27 mouse cellular contexts compared by ENCODE assay signal in the genomic region with DNA sequence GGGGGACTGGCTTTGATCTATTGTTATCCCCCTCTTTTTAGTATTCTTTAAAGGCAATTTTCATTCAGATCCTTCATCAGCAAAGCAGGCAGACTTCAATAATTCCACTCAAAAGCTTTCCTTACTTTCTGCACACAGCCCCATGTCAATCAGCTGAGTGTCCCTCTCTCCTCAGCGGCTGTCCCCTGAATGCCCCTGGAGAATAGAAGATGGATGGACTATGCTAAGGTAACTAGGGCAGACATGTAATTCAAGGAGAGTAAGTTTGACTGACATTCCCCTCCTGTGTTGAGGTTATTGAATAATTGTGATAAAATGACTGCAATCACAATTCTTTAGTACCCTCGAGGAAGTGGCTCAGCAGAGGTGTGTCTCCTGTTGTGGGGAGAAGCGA.
A peak's percentile ranks its signal among the peaks of the same experiment; 100 is the strongest.
DNase-seq lines count a peak whose midpoint lies in the region; ATAC-seq lines count a peak whose summit lies in the region.
"Had no signal": no experiment of that assay in that cellular context is flagged by ENCODE, and none has a peak within 500 bp of the region (broad histone marks: within the 10 kb centered on the region; RNA-seq: fewer than 3 reads in every experiment).

No protein-coding gene starts in this region.

- no peaks in the 10 kb centered on the region for H3K36me3 ChIP-seq in forebrain, embryonic 14.5 days (ENCODE audit: control insufficient read depth, insufficient read depth, low read length)
- H3K36me3 ChIP-seq in forebrain, embryonic 15.5 days, result no peaks in the 10 kb centered on the region
- H3K36me3 ChIP-seq in neural tube, embryonic 12.5 days, result no peaks in the 10 kb centered on the region
- H3K36me3 ChIP-seq in neural tube, embryonic 15.5 days, result no peaks in the 10 kb centered on the region
- H3K36me3 ChIP-seq in midbrain, embryonic 15.5 days (replicated peaks), result no peaks in the 10 kb centered on the region
- H3K36me3 ChIP-seq: forebrain, embryonic 10.5 days; limb, embryonic 12.5 days; lung, embryonic 15.5 days; stomach, embryonic 15.5 days had no signal

- no peak overlapping the region for H3K9ac ChIP-seq in forebrain, embryonic 14.5 days (ENCODE audit: low read length)
- H3K9ac ChIP-seq in forebrain, embryonic 15.5 days (replicated peaks), result no peak overlapping the region
- H3K9ac ChIP-seq in neural tube, embryonic 12.5 days, result no peak overlapping the region
- H3K9ac ChIP-seq in neural tube, embryonic 15.5 days (replicated peaks), result no peak overlapping the region
- H3K9ac ChIP-seq in midbrain, embryonic 15.5 days, result no peak overlapping the region
- H3K9ac ChIP-seq: limb, embryonic 12.5 days; lung, embryonic 15.5 days; stomach, embryonic 15.5 days had no signal

- peak; percentile 32; the same call in 1 of the 2 replicates for ATAC-seq in forebrain, embryonic 14.5 days
- ATAC-seq in forebrain, embryonic 15.5 days (replicated peaks), result no peak
- peak; percentile 77 for ATAC-seq in neural tube, embryonic 12.5 days (ENCODE audit: low FRiP score, low read depth)
- ATAC-seq in neural tube, embryonic 15.5 days (ENCODE audit: low FRiP score), result no peak
- peak; percentile 83 for ATAC-seq in midbrain, embryonic 15.5 days (replicated peaks)
- ATAC-seq in erythroid progenitor cell, adult 5-6 weeks (replicated peaks; ENCODE audit: low FRiP score, poor library complexity, severe bottlenecking), result no peak
- ATAC-seq: Patski had no signal

- no peak for DNase-seq in forebrain, embryonic 14.5 days (ENCODE audit: low spot score)
- DNase-seq in urinary bladder, postnatal 14 days (ENCODE audit: low spot score), result no peak
- DNase-seq in natural killer cell, adult 2 months (ENCODE audit: low spot score in 2 of 2), result no peak
- DNase-seq: adrenal gland, postnatal 10 days; cerebellum, adult 11 months; cerebellum, adult 9-10 months; cerebellum, postnatal 36 days; gastrocnemius, adult 2 months; gastrocnemius, postnatal 36 days; heart, adult 18-20 months; heart, postnatal 36 days; kidney, adult 11 months; kidney, postnatal 14 days; right cerebral cortex, postnatal 25 days; thymus, postnatal 14 days had no signal

- H3K4me2 ChIP-seq in forebrain, embryonic 14.5 days (ENCODE audit: low read length), result no peak overlapping the region
- no peak overlapping the region for H3K4me2 ChIP-seq in forebrain, embryonic 15.5 days (replicated peaks)
- H3K4me2 ChIP-seq in neural tube, embryonic 12.5 days (replicated peaks), result no peak overlapping the region
- H3K4me2 ChIP-seq in neural tube, embryonic 15.5 days, result no peak overlapping the region
- H3K4me2 ChIP-seq in midbrain, embryonic 15.5 days, result no peak overlapping the region
- H3K4me2 ChIP-seq: heart, embryonic 11.5 days; limb, embryonic 12.5 days; liver, embryonic 11.5 days; lung, embryonic 15.5 days; stomach, embryonic 15.5 days had no signal

- no peak overlapping the region for H3K27ac ChIP-seq in forebrain, embryonic 14.5 days (ENCODE audit: low read depth, low read length)
- no peak overlapping the region for H3K27ac ChIP-seq in forebrain, embryonic 15.5 days (replicated peaks)
- H3K27ac ChIP-seq in neural tube, embryonic 12.5 days, result no peak overlapping the region
- H3K27ac ChIP-seq in neural tube, embryonic 15.5 days (replicated peaks), result no peak overlapping the region
- peak overlapping the region; percentile 51; the same call in 1 of the 2 replicates for H3K27ac ChIP-seq in midbrain, embryonic 15.5 days
- H3K27ac ChIP-seq: gastrocnemius, adult 2 months; limb, embryonic 12.5 days; lung, embryonic 15.5 days; stomach, embryonic 15.5 days had no signal

- 33% methylated on average over 3 of the region's 3 CpGs for WGBS in forebrain, embryonic 14.5 days
- WGBS in forebrain, embryonic 15.5 days, result 28% methylated on average over 3 of the region's 3 CpGs
- WGBS in neural tube, embryonic 12.5 days, result 34% methylated on average over 3 of the region's 3 CpGs
- WGBS in neural tube, embryonic 15.5 days, result 31% methylated on average over 3 of the region's 3 CpGs
- WGBS in midbrain, embryonic 15.5 days, result 27% methylated on average over 3 of the region's 3 CpGs

- no peaks in the 10 kb centered on the region for H3K27me3 ChIP-seq in forebrain, embryonic 14.5 days (replicated peaks; ENCODE audit: control insufficient read depth, insufficient read depth, low read length)
- no peaks in the 10 kb centered on the region for H3K27me3 ChIP-seq in forebrain, embryonic 15.5 days
- no peaks in the 10 kb centered on the region for H3K27me3 ChIP-seq in neural tube, embryonic 12.5 days (replicated peaks)
- no peaks in the 10 kb centered on the region for H3K27me3 ChIP-seq in neural tube, embryonic 15.5 days (replicated peaks)
- H3K27me3 ChIP-seq in midbrain, embryonic 15.5 days (replicated peaks), result no peaks in the 10 kb centered on the region
- H3K27me3 ChIP-seq: limb, embryonic 12.5 days; lung, embryonic 15.5 days; stomach, embryonic 15.5 days had no signal

- peaks cover 5% of the 10 kb centered on the region; the same call in 1 of the 2 replicates for H3K4me1 ChIP-seq in forebrain, embryonic 14.5 days (ENCODE audit: control insufficient read depth, insufficient read depth, low read length)
- H3K4me1 ChIP-seq in forebrain, embryonic 15.5 days, result peaks cover 8% of the 10 kb centered on the region
- H3K4me1 ChIP-seq in neural tube, embryonic 12.5 days, result peaks cover 5% of the 10 kb centered on the region
- 0 out of 2 replicates have a peak, but pooled peaks cover 3% of the 10 kb centered on the region for H3K4me1 ChIP-seq in neural tube, embryonic 15.5 days
- peaks cover 11% of the 10 kb centered on the region for H3K4me1 ChIP-seq in midbrain, embryonic 15.5 days
- H3K4me1 ChIP-seq: limb, embryonic 12.5 days; lung, embryonic 15.5 days; stomach, embryonic 15.5 days had no signal

- H3K9me3 ChIP-seq in forebrain, embryonic 14.5 days (replicated peaks; ENCODE audit: control insufficient read depth, low read length), result no peaks in the 10 kb centered on the region
- H3K9me3 ChIP-seq in forebrain, embryonic 15.5 days, result no peaks in the 10 kb centered on the region
- H3K9me3 ChIP-seq in neural tube, embryonic 12.5 days, result no peaks in the 10 kb centered on the region
- no peaks in the 10 kb centered on the region for H3K9me3 ChIP-seq in neural tube, embryonic 15.5 days (replicated peaks)
- H3K9me3 ChIP-seq in midbrain, embryonic 15.5 days, result no peaks in the 10 kb centered on the region
- H3K9me3 ChIP-seq: forebrain, embryonic 10.5 days; limb, embryonic 12.5 days; lung, embryonic 15.5 days; stomach, embryonic 15.5 days had no signal

- no peak overlapping the region for H3K4me3 ChIP-seq in forebrain, embryonic 14.5 days (ENCODE audit: low read depth, low read length)
- H3K4me3 ChIP-seq in forebrain, embryonic 15.5 days, result no peak overlapping the region
- no peak overlapping the region for H3K4me3 ChIP-seq in neural tube, embryonic 12.5 days
- no peak overlapping the region for H3K4me3 ChIP-seq in neural tube, embryonic 15.5 days (replicated peaks)
- no peak overlapping the region for H3K4me3 ChIP-seq in midbrain, embryonic 15.5 days
- H3K4me3 ChIP-seq: forebrain, embryonic 10.5 days; gastrocnemius, adult 2 months; limb, embryonic 12.5 days; lung, embryonic 15.5 days; stomach, embryonic 15.5 days had no signal

Comparison
In these comparisons a context has a peak if more than half of its experiments do, and no peak if none do; other contexts are left out.
1. ATAC-seq: peak in forebrain, embryonic 14.5 days (single experiment), neural tube, embryonic 12.5 days (single experiment) and midbrain, embryonic 15.5 days (single experiment); none in forebrain, embryonic 15.5 days (single experiment), neural tube, embryonic 15.5 days (single experiment) and erythroid progenitor cell, adult 5-6 weeks (single experiment).